Mouse (Mus musculus): ENCODE data around the gene Plekhh1. TPM values are rescaled to one million over a fixed set of nuclear protein-coding genes. Genes with fewer than 3 reads are reported as not detected.

The Plekhh1 gene
- polyA plus RNA-seq, 1 experiment from 2014 or later: 2.7 TPM

DNA sequence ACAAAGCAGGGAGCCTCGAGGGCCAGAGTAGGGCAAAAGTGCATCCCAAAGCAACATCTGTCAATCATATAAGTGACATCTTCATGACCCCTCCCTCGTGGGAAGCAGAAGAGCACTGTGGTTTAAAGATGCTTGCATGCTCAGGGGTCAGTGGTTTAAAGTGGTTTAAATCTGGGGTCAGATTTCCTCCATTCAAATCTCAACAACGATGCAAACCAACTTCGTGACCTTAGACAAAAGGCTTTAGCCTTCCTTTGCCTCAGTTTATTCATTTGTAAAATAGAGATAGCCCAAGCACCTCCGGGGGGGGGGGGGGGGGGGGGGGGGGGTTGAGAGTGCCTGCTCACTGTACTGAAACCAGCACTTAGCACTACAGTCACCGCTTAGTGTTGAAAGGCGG, 32.3 kb upstream of the Plekhh1 start:
- ATAC-seq (replicated peaks; ENCODE audit: insufficient number of reproducible peaks, low FRiP score, low TSS enrichment): no peak
- no peak overlapping the region for H3K4me3 ChIP-seq (ENCODE audit: low read depth, low read length)
- no peak overlapping the region for H3K27ac ChIP-seq (ENCODE audit: low read depth, low read length)
- WGBS (ENCODE audit: insufficient replicate concordance): 41% methylated on average over 6 of the region's 7 CpGs
- no peak overlapping the region for H3K4me2 ChIP-seq
- no peak overlapping the region for H3K9ac ChIP-seq (ENCODE audit: low read depth, low read length)
- H3K27me3 ChIP-seq (ENCODE audit: control insufficient read depth, insufficient read depth, low read length): no peaks in the 10 kb centered on the region
- H3K4me1 ChIP-seq (ENCODE audit: control insufficient read depth, insufficient read depth, low read length): no peaks in the 10 kb centered on the region
- H3K9me3 ChIP-seq (replicated peaks; ENCODE audit: control insufficient read depth, low read length): no peaks in the 10 kb centered on the region
- no peaks in the 10 kb centered on the region for H3K36me3 ChIP-seq (ENCODE audit: control insufficient read depth, insufficient read depth, low read length)

DNA sequence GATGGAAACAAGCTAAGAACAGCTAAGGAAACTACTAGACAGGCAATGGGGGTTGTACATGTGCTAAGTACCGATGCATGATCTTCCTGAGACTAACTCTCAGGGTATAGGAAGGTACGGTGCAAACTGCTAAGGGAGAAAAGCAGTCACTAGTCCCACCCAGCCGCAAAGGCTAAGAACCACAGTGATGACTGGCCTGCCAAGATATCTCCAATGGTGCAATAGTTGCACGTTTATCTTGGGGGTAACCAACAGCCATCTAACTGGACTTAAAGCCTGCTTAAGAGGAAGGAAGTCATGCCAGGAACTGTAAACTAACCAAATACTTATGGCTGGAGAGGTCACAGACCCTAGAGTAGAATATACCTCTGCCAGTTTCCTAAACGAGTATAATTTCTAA, 26.6 kb upstream of the Plekhh1 start:
- H3K4me3 ChIP-seq (ENCODE audit: low read depth, low read length): no peak overlapping the region

DNA sequence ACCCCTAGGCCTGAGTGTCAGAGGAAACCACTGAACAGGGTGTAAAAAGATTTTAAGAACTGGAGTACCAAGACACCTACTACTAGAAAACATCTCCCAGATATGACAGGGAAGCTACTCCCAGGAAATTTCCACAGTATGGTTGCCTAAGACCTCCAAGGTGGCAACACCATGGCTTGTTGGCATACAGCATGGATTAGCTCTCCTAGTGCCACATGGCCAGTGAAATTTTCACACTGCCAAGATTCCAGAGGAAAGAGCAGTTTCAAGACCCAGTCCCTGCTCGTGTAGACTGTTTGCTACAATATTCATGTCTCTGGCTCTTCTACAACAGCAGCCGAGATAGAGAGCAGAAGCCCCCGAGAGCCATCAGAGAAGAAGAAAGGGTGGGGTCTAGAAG, 26.0 kb upstream of the Plekhh1 start:
- Histone ChIP-seq H3K9me3 (replicated peaks; ENCODE audit: control insufficient read depth, low read length) (no peaks in the 10 kb centered on the region), H3K4me2 (no peak overlapping the region), H3K36me3 (ENCODE audit: control insufficient read depth, insufficient read depth, low read length) (no peaks in the 10 kb centered on the region), H3K27me3 (ENCODE audit: control insufficient read depth, insufficient read depth, low read length) (peaks cover 21% of the 10 kb centered on the region), H3K9ac (ENCODE audit: low read depth, low read length) (no peak overlapping the region), H3K4me3 (ENCODE audit: low read depth, low read length) (no peak overlapping the region), H3K4me1 (ENCODE audit: control insufficient read depth, insufficient read depth, low read length) (0 out of 2 replicates have a peak, but pooled peaks cover 3% of the 10 kb centered on the region), H3K27ac (ENCODE audit: low read depth, low read length) (no peak overlapping the region)
- WGBS (ENCODE audit: insufficient replicate concordance): 79% methylated on average over 3 of the region's 3 CpGs
- no peak for ATAC-seq (replicated peaks; ENCODE audit: insufficient number of reproducible peaks, low FRiP score, low TSS enrichment)

More for the DNA sequence above, 26.6 kb upstream of the Plekhh1 start:
- Histone ChIP-seq H3K27ac (ENCODE audit: low read depth, low read length) (no peak overlapping the region), H3K27me3 (ENCODE audit: control insufficient read depth, insufficient read depth, low read length) (peaks cover 19% of the 10 kb centered on the region), H3K9ac (ENCODE audit: low read depth, low read length) (no peak overlapping the region), H3K4me1 (ENCODE audit: control insufficient read depth, insufficient read depth, low read length) (0 out of 2 replicates have a peak, but pooled peaks cover 2% of the 10 kb centered on the region), H3K36me3 (ENCODE audit: control insufficient read depth, insufficient read depth, low read length) (no peaks in the 10 kb centered on the region), H3K9me3 (replicated peaks; ENCODE audit: control insufficient read depth, low read length) (no peaks in the 10 kb centered on the region), H3K4me2 (no peak overlapping the region)
- no peak for ATAC-seq (replicated peaks; ENCODE audit: insufficient number of reproducible peaks, low FRiP score, low TSS enrichment)
- 77% methylated on average over 5 of the region's 5 CpGs for WGBS (ENCODE audit: insufficient replicate concordance)

DNA sequence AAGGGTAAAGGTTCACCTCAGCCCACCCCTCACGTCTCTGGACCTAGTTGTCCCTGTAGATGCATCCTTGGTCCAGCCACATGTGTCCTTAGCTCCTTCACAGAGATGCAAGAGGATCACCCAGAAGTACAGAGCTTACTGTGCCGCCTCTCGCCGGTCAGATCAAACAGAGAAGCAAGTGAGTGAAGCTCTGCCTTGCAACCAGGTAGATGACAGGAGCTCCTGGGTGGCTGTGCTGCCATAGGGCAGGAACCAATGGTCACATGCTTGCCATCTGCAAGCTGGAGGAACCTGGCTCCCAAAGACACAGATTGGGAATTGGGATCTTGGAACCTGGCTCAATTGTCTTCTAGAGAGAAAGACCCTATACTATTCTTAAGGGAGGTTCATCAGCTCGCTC, 23.5 kb upstream of the Plekhh1 start:
- H3K4me2 ChIP-seq: no peak overlapping the region
- no peak overlapping the region for H3K4me3 ChIP-seq (ENCODE audit: low read depth, low read length)
- H3K9ac ChIP-seq (ENCODE audit: low read depth, low read length): no peak overlapping the region
- H3K27me3 ChIP-seq (ENCODE audit: control insufficient read depth, insufficient read depth, low read length): peaks cover 21% of the 10 kb centered on the region
- ATAC-seq (replicated peaks; ENCODE audit: insufficient number of reproducible peaks, low FRiP score, low TSS enrichment): no peak
- H3K27ac ChIP-seq (ENCODE audit: low read depth, low read length): no peak overlapping the region
- 69% methylated on average over 5 of the region's 5 CpGs for WGBS (ENCODE audit: insufficient replicate concordance)
- H3K4me1 ChIP-seq (ENCODE audit: control insufficient read depth, insufficient read depth, low read length): 0 out of 2 replicates have a peak, but pooled peaks cover 3% of the 10 kb centered on the region
- H3K36me3 ChIP-seq (ENCODE audit: control insufficient read depth, insufficient read depth, low read length): no peaks in the 10 kb centered on the region
- H3K9me3 ChIP-seq (replicated peaks; ENCODE audit: control insufficient read depth, low read length): no peaks in the 10 kb centered on the region

DNA sequence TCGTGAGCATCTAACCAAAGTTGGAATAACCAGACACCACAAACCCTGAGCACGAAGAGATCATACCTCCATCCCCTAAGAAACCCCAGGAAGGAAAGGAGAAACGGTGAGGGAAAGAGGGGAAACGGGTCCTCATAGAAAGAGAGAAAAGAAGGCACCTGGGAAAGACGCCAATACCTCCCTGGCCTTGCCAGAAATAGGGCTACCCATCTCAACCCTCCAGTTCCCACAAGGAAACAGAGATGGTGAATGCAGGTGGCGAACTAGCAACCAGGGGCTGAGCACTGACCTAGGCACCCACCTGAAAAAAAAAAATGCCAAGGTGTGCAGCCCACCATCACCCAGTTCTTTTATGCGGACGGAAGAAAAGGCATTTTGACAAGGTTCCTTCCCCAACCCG, 22.9 kb upstream of the Plekhh1 start:
- Histone ChIP-seq H3K4me1 (ENCODE audit: control insufficient read depth, insufficient read depth, low read length) (0 out of 2 replicates have a peak, but pooled peaks cover 3% of the 10 kb centered on the region), H3K9me3 (replicated peaks; ENCODE audit: control insufficient read depth, low read length) (no peaks in the 10 kb centered on the region), H3K27me3 (ENCODE audit: control insufficient read depth, insufficient read depth, low read length) (peaks cover 21% of the 10 kb centered on the region), H3K27ac (ENCODE audit: low read depth, low read length) (no peak overlapping the region), H3K36me3 (ENCODE audit: control insufficient read depth, insufficient read depth, low read length) (no peaks in the 10 kb centered on the region), H3K9ac (ENCODE audit: low read depth, low read length) (no peak overlapping the region), H3K4me2 (peak overlapping the region; percentile 93), H3K4me3 (ENCODE audit: low read depth, low read length) (peak overlapping the region; percentile 92)
- ATAC-seq (replicated peaks; ENCODE audit: insufficient number of reproducible peaks, low FRiP score, low TSS enrichment): no peak
- 32% methylated on average over 9 of the region's 9 CpGs for WGBS (ENCODE audit: insufficient replicate concordance)

DNA sequence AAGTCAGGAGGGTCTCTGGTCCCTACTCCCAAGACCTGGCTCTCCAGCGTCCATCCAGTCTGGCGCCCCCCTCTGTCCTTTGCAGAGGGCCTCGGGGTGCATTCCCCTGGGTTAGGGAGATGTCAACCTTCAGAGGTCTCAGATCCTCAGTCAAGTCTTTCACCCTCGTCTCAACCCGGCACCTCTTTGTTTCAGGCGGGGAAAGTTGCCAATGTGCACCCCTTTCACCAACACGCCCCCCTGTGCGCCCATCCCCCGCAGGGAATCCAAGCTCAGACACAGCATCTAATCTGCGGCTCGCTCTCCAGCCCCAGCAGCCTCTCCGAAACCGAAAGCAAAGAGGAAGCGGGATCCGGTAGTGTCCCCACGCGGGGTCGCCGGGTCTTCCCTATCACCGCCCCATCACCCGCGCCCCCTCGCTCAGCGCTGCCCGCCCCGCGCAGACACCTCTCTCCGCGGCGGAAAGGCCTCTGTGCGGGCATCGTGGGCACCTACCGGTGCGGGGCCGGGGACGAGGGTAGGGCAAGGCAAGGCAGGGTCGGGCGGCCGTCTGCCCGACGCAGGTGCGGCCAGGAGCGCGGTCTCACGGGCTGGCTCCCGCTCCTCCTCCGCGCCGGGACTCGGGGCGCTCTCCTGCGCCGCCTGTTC, 22.4 kb upstream of the Plekhh1 start:
- no peaks in the 10 kb centered on the region for H3K9me3 ChIP-seq (replicated peaks; ENCODE audit: control insufficient read depth, low read length)
- no peaks in the 10 kb centered on the region for H3K36me3 ChIP-seq (ENCODE audit: control insufficient read depth, insufficient read depth, low read length)
- H3K4me3 ChIP-seq (ENCODE audit: low read depth, low read length): peak overlapping the region; percentile 92
- peak overlapping the region; percentile 93 for H3K4me2 ChIP-seq
- H3K27me3 ChIP-seq (ENCODE audit: control insufficient read depth, insufficient read depth, low read length): peaks cover 21% of the 10 kb centered on the region
- H3K27ac ChIP-seq (ENCODE audit: low read depth, low read length): no peak overlapping the region
- 0 out of 2 replicates have a peak, but pooled peaks have one; percentile 45 for ATAC-seq (replicated peaks; ENCODE audit: insufficient number of reproducible peaks, low FRiP score, low TSS enrichment)
- H3K4me1 ChIP-seq (ENCODE audit: control insufficient read depth, insufficient read depth, low read length): 0 out of 2 replicates have a peak, but pooled peaks cover 3% of the 10 kb centered on the region
- under 1% methylated on average over 38 of the region's 53 CpGs for WGBS (ENCODE audit: insufficient replicate concordance)
- peak overlapping the region; percentile 75 for H3K9ac ChIP-seq (ENCODE audit: low read depth, low read length)

DNA sequence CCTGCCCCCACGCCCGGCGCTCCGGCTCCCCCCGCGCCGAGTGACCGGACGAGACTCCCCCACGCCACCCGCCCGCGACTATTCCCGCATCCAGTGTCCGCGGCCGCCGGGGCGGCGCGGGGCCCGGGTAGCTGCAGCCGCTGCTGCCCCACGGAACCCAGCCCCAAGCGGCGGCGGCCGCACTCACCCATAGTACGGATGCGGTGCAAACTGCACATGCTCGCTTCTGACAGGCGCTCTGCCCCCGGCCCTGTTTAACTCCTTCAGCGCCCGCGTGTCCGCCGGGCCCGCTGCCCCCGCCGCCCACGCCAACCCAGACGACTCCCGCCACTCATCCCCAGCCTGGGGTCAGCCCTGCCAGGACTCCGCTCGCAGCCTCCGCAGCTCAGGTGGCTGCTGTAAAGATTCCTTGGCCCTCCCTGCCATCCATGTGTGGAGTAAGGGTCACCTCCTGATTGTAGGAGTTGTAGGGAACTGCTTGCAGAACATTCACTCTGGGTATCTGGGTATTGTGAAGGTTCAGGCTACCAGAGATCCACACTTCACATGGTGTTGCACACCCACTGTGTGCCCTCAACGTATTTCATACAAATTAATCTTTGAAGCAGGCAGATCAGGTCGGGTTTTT, 21.7 kb upstream of the Plekhh1 start, which contains the start of gene Tmem229b:
TSS of gene Tmem229b (minus strand) at position 502 of the 628 bp plus-strand sequence.
- no peaks in the 10 kb centered on the region for H3K36me3 ChIP-seq (ENCODE audit: control insufficient read depth, insufficient read depth, low read length)
- no peak within 1 kb of the TSS for H3K27ac ChIP-seq (ENCODE audit: low read depth, low read length)
- 3% methylated on average over 48 of the region's 49 CpGs for WGBS (ENCODE audit: insufficient replicate concordance)

DNA sequence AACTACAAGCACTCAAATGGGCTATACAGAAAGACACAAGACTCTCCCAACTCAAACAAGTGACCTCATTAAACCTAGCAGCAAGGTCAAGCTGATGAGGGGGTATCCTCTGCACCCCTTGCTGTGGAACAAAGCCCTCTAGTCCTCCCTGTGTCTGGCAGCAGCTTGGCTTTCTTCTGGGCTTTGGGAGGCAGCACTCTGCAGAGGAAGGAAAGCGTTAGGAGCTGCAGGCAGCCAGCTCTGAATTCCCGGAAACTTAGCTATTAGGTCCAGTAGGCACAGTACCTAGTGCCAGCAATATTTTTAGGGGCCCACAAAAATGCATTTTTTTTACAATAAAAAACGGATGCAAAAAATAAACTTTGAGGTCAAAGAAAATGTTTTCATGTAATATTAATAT, 18.4 kb upstream of the Plekhh1 start:
- no peaks in the 10 kb centered on the region for H3K36me3 ChIP-seq (ENCODE audit: control insufficient read depth, insufficient read depth, low read length)
- no peak overlapping the region for H3K4me3 ChIP-seq (ENCODE audit: low read depth, low read length)
- H3K27ac ChIP-seq (ENCODE audit: low read depth, low read length): no peak overlapping the region
- H3K4me1 ChIP-seq (ENCODE audit: control insufficient read depth, insufficient read depth, low read length): 0 out of 2 replicates have a peak, but pooled peaks cover 3% of the 10 kb centered on the region
- H3K9ac ChIP-seq (ENCODE audit: low read depth, low read length): no peak overlapping the region
- peaks cover 11% of the 10 kb centered on the region for H3K27me3 ChIP-seq (ENCODE audit: control insufficient read depth, insufficient read depth, low read length)
- 33% methylated on average over 3 of the region's 3 CpGs for WGBS (ENCODE audit: insufficient replicate concordance)
- H3K9me3 ChIP-seq (replicated peaks; ENCODE audit: control insufficient read depth, low read length): no peaks in the 10 kb centered on the region
- no peak for ATAC-seq (replicated peaks; ENCODE audit: insufficient number of reproducible peaks, low FRiP score, low TSS enrichment)
- no peak overlapping the region for H3K4me2 ChIP-seq

More for the DNA sequence above, 21.7 kb upstream of the Plekhh1 start, which contains the start of gene Tmem229b:
- H3K27me3 ChIP-seq (ENCODE audit: control insufficient read depth, insufficient read depth, low read length): peaks cover 21% of the 10 kb centered on the region
- 0 out of 2 replicates have a peak, but pooled peaks cover 3% of the 10 kb centered on the region for H3K4me1 ChIP-seq (ENCODE audit: control insufficient read depth, insufficient read depth, low read length)
- peak; percentile 58; the same call in 1 of the 2 replicates for ATAC-seq (replicated peaks; ENCODE audit: insufficient number of reproducible peaks, low FRiP score, low TSS enrichment)
- peak within 1 kb of the TSS; percentile 75 for H3K9ac ChIP-seq (ENCODE audit: low read depth, low read length)
- H3K9me3 ChIP-seq (replicated peaks; ENCODE audit: control insufficient read depth, low read length): no peaks in the 10 kb centered on the region
- peak within 1 kb of the TSS; percentile 93 for H3K4me2 ChIP-seq
- H3K4me3 ChIP-seq (ENCODE audit: low read depth, low read length): peak within 1 kb of the TSS; percentile 92

Measured in heart, embryonic 11.5 days (tissue).